Mouse (Mus musculus) midbrain, postnatal 0 days (tissue): Measurements from ENCODE around the gene Nol4l. TPM values are rescaled to one million over a fixed set of nuclear protein-coding genes. Genes with fewer than 3 reads are reported as not detected.

Source experiments
- ATAC-seq: fragments of 200-750 bp; cut with Nextera tagmentation; 2 replicates; pipeline ENCODE4 v1.8.0; 2017; ENCODE audit warnings: moderate number of reproducible peaks, mild to moderate bottlenecking, moderate TSS enrichment, moderate library complexity; ENCODE audit not compliant: low FRiP score
- DNase-seq: peaks from one replicate; pipeline ENCODE4 v3.0.0-alpha.2; 2015; ENCODE audit warnings: low spot score
- H3K27ac ChIP-seq: fragments of 300-500 bp; sonication (generic); 2 replicates; pipeline ENCODE4 v1.5.1; 2014; ENCODE audit warnings: low read depth, mild to moderate bottlenecking, low read length, mixed read lengths
- H3K27me3 ChIP-seq: fragments of 300-500 bp; sonication (generic); 2 replicates; pipeline ENCODE4 v1.6.1; 2014; ENCODE audit warnings: low read length, control low read depth, mixed read lengths; ENCODE audit not compliant: insufficient read depth
- H3K36me3 ChIP-seq: fragments of 300-500 bp; sonication (generic); 2 replicates; pipeline ENCODE4 v1.6.1; 2014; ENCODE audit warnings: low read length, control low read depth, mixed read lengths; ENCODE audit not compliant: insufficient read depth
- H3K4me1 ChIP-seq: fragments of 300-500 bp; sonication (generic); 2 replicates; pipeline ENCODE4 v1.6.1; 2014; ENCODE audit warnings: mild to moderate bottlenecking, control low read depth, antibody characterized with exemption, low read length, mixed read lengths; ENCODE audit not compliant: insufficient read depth
- H3K4me2 ChIP-seq: fragments of 300-500 bp; sonication (generic); 2 replicates; pipeline ENCODE4 v1.6.1; 2014; ENCODE audit warnings: low read depth, mild to moderate bottlenecking, low read length, mixed read lengths; ENCODE audit not compliant: poor library complexity, severe bottlenecking
- H3K4me3 ChIP-seq: fragments of 300-500 bp; sonication (generic); 2 replicates; pipeline ENCODE4 v1.5.1; 2014; ENCODE audit warnings: low read depth, mild to moderate bottlenecking, low read length, moderate library complexity
- H3K9ac ChIP-seq: fragments of 300-500 bp; sonication (generic); replicated peaks from 2 replicates; pipeline ENCODE4 v1.6.1; 2014; ENCODE audit warnings: mild to moderate bottlenecking, low read length, moderate library complexity, mixed read lengths; ENCODE audit not compliant: poor library complexity, severe bottlenecking
- H3K9me3 ChIP-seq: fragments of 300-500 bp; sonication (generic); 2 replicates; pipeline ENCODE4 v1.6.1; 2016; ENCODE audit warnings: low read length, control low read depth
- CTCF ChIP-seq: IDR thresholded peaks from 2 replicates; pipeline ENCODE4 v1.5.1; 2016; ENCODE audit warnings: antibody characterized with exemption, mild to moderate bottlenecking
- WGBS: fragments of 180-500 bp; shearing (Covaris S2); extraction: QIAGEN DNeasy Blood & Tissue Kit; methylation state at CpG from one replicate; pipeline ENCODE4 v1.1.7; 2014; 5-methylcytosine and 5-hydroxymethylcytosine counted together
- polyA plus RNA-seq: library from polyadenylated mRNA; unstranded; fragments of >200 nt; fragmentation: Nextera tagmentation; extraction: Ambion mirVana; gene quantifications from 2 replicates; pipeline ENCODE4 v1.2.1, GENCODE M21; 2015
- total RNA-seq: library from RNA; depleted of rRNA; stranded (reverse); fragments of >200 nt; gene quantifications from 2 replicates; pipeline ENCODE4 v1.2.3, GENCODE M21; 2014

The Nol4l gene
- total and polyA plus RNA-seq, 2 experiments from 2014 or later: 26.4 to 97.7 TPM

DNA sequence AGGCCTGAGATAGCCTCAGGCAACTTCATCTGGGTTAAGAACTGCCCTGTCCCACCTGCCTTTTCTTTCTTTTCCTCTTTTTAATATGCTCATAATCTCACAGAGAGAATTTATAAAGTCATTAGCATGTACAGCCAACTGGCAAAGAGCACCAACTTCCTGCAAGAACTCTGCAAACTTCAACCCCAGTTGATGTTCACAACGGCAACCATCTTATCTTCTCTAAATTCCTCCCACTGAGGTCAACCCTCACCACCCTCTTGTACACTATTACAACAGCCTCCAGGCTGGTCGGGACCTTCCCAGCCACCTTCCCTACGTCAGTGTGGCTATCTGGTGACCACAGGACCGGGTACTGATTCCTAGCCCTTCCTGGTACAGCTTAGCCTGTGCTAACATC lies 27.5 kb upstream of the Nol4l start:
- H3K4me2 ChIP-seq: no peak overlapping the region
- WGBS: 85% methylated on average over 4 of the region's 4 CpGs
- no peaks in the 10 kb centered on the region for H3K27me3 ChIP-seq
- H3K4me1 ChIP-seq: peaks cover 16% of the 10 kb centered on the region
- H3K27ac ChIP-seq: no peak overlapping the region
- no peak for TF ChIP-seq CTCF
- H3K4me3 ChIP-seq: no peak overlapping the region
- no peaks in the 10 kb centered on the region for H3K36me3 ChIP-seq
- DNase-seq: no peak
- H3K9me3 ChIP-seq: no peaks in the 10 kb centered on the region
- no peak for ATAC-seq
- H3K9ac ChIP-seq: no peak overlapping the region

GRCm38 (mm10) chr2:153556208-153556607 lies 26.4 kb upstream of the Nol4l start:
- no peak for TF ChIP-seq CTCF
- H3K4me1 ChIP-seq: peaks cover 11% of the 10 kb centered on the region
- H3K27ac ChIP-seq: no peak overlapping the region
- DNase-seq (no peak), ATAC-seq (no peak)
- 54% methylated on average over 9 of the region's 9 CpGs for WGBS
- H3K4me2 ChIP-seq: no peak overlapping the region
- no peak overlapping the region for H3K9ac ChIP-seq
- H3K36me3 ChIP-seq: no peaks in the 10 kb centered on the region
- no peaks in the 10 kb centered on the region for H3K9me3 ChIP-seq
- H3K27me3 ChIP-seq: no peaks in the 10 kb centered on the region
- H3K4me3 ChIP-seq: no peak overlapping the region

DNA sequence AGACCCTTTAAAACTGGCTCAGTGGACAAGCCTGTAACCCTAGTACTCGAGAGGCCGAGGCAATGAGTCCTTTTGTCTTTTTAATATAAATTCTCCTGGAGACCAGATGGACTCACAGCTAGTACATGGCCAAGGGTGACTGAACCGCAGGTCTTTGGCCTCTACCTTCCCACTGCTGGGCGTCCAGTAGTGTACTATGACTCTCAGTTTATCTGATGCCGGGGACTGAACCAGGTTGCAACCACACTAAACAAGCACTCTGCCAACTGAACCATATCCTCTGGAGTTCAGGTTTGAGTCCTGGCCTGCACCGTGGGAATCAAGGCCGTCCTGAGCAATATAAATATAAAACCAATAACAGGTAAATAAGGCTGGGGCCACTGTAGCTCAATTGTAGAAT lies 24.8 kb upstream of the Nol4l start:
- no peaks in the 10 kb centered on the region for H3K27me3 ChIP-seq
- no peak overlapping the region for H3K9ac ChIP-seq
- H3K36me3 ChIP-seq: no peaks in the 10 kb centered on the region
- H3K27ac ChIP-seq: no peak overlapping the region
- WGBS: 80% methylated on average over 7 of the region's 7 CpGs
- no peaks in the 10 kb centered on the region for H3K4me1 ChIP-seq
- DNase-seq: no peak
- no peak for TF ChIP-seq CTCF
- H3K4me2 ChIP-seq: no peak overlapping the region
- H3K4me3 ChIP-seq: no peak overlapping the region
- no peaks in the 10 kb centered on the region for H3K9me3 ChIP-seq
- no peak for ATAC-seq

- Histone ChIP-seq H3K9me3 (no peaks in the 10 kb centered on the region), H3K27ac (no peak overlapping the region), H3K27me3 (no peaks in the 10 kb centered on the region), H3K36me3 (no peaks in the 10 kb centered on the region), H3K4me1 (peaks cover 9% of the 10 kb centered on the region), H3K9ac (no peak overlapping the region), H3K4me3 (no peak overlapping the region), H3K4me2 (no peak overlapping the region)
- TF ChIP-seq CTCF: no peak
- DNase-seq (no peak), ATAC-seq (no peak)
- WGBS: 76% methylated on average over 8 of the region's 8 CpGs
These were observed 19.7 kb upstream of the Nol4l start for GRCm38 (mm10) chr2:153549486-153549885.

GRCm38 (mm10) chr2:153548221-153548923 lies 18.6 kb upstream of the Nol4l start:
- H3K27me3 ChIP-seq: no peaks in the 10 kb centered on the region
- peaks cover 9% of the 10 kb centered on the region for H3K4me1 ChIP-seq
- WGBS: 22% methylated on average over 14 of the region's 14 CpGs
- DNase-seq: peak; percentile 60
- no peaks in the 10 kb centered on the region for H3K36me3 ChIP-seq
- H3K4me2 ChIP-seq: 0 out of 2 replicates have a peak overlapping the region, but pooled peaks have one; percentile 4
- peak; percentile 61 for ATAC-seq
- no peak overlapping the region for H3K4me3 ChIP-seq
- H3K9me3 ChIP-seq: no peaks in the 10 kb centered on the region
- H3K9ac ChIP-seq: 0 out of 2 replicates have a peak overlapping the region, but pooled peaks have one; percentile 34
- H3K27ac ChIP-seq: peak overlapping the region; percentile 51; the same call in 1 of the 2 replicates
- TF ChIP-seq CTCF: no peak

- H3K4me1 ChIP-seq: peaks cover 9% of the 10 kb centered on the region
- H3K27ac ChIP-seq: no peak overlapping the region
- DNase-seq (no peak), ATAC-seq (no peak)
- 81% methylated on average over 3 of the region's 3 CpGs for WGBS
- H3K4me2 ChIP-seq: no peak overlapping the region
- H3K36me3 ChIP-seq: no peaks in the 10 kb centered on the region
- no peak overlapping the region for H3K4me3 ChIP-seq
- H3K9me3 ChIP-seq: no peaks in the 10 kb centered on the region
- no peaks in the 10 kb centered on the region for H3K27me3 ChIP-seq
- no peak for TF ChIP-seq CTCF
- H3K9ac ChIP-seq: no peak overlapping the region
These were observed 17.9 kb upstream of the Nol4l start for GRCm38 (mm10) chr2:153547633-153548032.
